Mouse (Mus musculus) limb, embryonic 13.5 days (tissue): ENCODE results near the gene Gm26657. TPM values are rescaled to one million over a fixed set of nuclear protein-coding genes. Genes with fewer than 3 reads are reported as not detected.

Source experiments
- ATAC-seq: fragments of 200-750 bp; cut with Nextera tagmentation; 2 replicates; pipeline ENCODE4 v1.8.0; 2017; ENCODE audit warnings: low read depth, moderate number of reproducible peaks, moderate TSS enrichment; ENCODE audit not compliant: low FRiP score
- H3K27ac ChIP-seq: fragments of 300-500 bp; sonication (generic); 2 replicates; pipeline ENCODE4 v1.5.1; 2015; ENCODE audit warnings: inconsistent platforms, mild to moderate bottlenecking, moderate library complexity
- H3K27me3 ChIP-seq: fragments of 300-500 bp; sonication (generic); 2 replicates; pipeline ENCODE4 v1.6.1; 2015; ENCODE audit warnings: mild to moderate bottlenecking, inconsistent platforms
- H3K36me3 ChIP-seq: fragments of 300-500 bp; sonication (generic); 2 replicates; pipeline ENCODE4 v1.6.1; 2015; ENCODE audit warnings: inconsistent platforms, mild to moderate bottlenecking, moderate library complexity
- H3K4me1 ChIP-seq: fragments of 300-500 bp; sonication (generic); 2 replicates; pipeline ENCODE4 v1.6.1; 2015; ENCODE audit warnings: inconsistent platforms
- H3K4me2 ChIP-seq: fragments of 300-500 bp; sonication (generic); replicated peaks from 2 replicates; pipeline ENCODE4 v1.6.1; 2015; ENCODE audit warnings: inconsistent platforms, mild to moderate bottlenecking, moderate library complexity
- H3K4me3 ChIP-seq: fragments of 300-500 bp; sonication (generic); 2 replicates; pipeline ENCODE4 v1.5.1; 2015; ENCODE audit warnings: moderate library complexity, mild to moderate bottlenecking, inconsistent platforms
- H3K9ac ChIP-seq: fragments of 300-500 bp; sonication (generic); 2 replicates; pipeline ENCODE4 v1.6.1; 2015; ENCODE audit warnings: mild to moderate bottlenecking, inconsistent platforms
- H3K9me3 ChIP-seq: fragments of 300-500 bp; sonication (generic); 2 replicates; pipeline ENCODE4 v1.6.1; 2016; ENCODE audit warnings: inconsistent platforms
- WGBS: fragments of 180-500 bp; shearing (Covaris S2); methylation state at CpG from one replicate; pipeline ENCODE4 v1.1.7; 2015; 5-methylcytosine and 5-hydroxymethylcytosine counted together
- polyA plus RNA-seq: library from polyadenylated mRNA; unstranded; fragments of >200 nt; fragmentation: Nextera tagmentation; extraction: Ambion mirVana; gene quantifications from 2 replicates; pipeline ENCODE4 v1.2.1, GENCODE M21; 2015

Gene Gm26657
- polyA plus RNA-seq, 1 experiment from 2014 or later, result not detected

DNA sequence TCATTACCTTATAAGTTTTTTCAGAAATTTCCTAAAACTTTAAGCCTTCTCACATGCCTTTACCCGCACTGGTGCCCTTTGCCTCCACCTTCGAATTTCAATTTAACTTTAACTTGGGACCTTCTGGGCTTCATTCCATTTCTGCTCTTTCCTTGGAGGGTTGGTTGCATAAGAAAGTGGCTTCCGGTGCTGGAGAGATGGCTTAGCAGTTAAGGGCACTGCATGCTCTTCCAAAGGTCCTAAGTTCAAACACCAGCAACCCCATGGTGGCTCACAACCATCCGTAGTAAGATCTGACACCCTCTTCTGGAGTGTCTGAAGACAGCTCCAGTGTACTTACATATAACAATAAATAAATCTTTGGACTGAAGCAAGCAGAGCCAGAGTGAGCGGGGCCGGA is 16.6 kb upstream of the Gm26657 start:
- Histone ChIP-seq H3K27ac (no peak overlapping the region), H3K9me3 (0 out of 2 replicates have a peak, but pooled peaks cover 4% of the 10 kb centered on the region), H3K27me3 (no peaks in the 10 kb centered on the region), H3K36me3 (no peaks in the 10 kb centered on the region), H3K4me3 (no peak overlapping the region), H3K9ac (no peak overlapping the region), H3K4me1 (peaks cover 19% of the 10 kb centered on the region), H3K4me2 (no peak overlapping the region)
- ATAC-seq, result no peak
- WGBS, result 92% methylated on average over 6 of the region's 6 CpGs

DNA sequence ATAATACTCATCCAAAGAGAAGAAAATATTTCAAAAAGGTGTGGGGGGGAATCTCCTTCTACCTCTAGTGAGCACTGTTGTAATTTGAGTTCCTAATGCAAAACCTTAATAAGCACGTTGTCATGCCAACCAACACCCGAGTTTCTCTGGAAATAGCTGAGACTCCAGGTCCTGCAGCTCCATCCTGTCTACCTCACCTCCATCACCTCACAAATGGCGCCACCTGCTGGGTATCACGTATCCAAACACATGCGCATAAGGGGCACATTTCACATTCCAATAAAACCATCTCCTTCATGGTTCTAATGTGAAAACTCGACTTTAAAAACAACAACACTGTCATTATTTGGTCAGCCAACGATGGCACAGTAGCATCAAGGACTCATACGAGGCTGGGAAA is 14.0 kb upstream of the Gm26657 start:
- 0 out of 2 replicates have a peak, but pooled peaks cover 4% of the 10 kb centered on the region for H3K9me3 ChIP-seq
- H3K9ac ChIP-seq, result no peak overlapping the region
- no peaks in the 10 kb centered on the region for H3K4me1 ChIP-seq
- no peak for ATAC-seq
- no peak overlapping the region for H3K27ac ChIP-seq
- no peaks in the 10 kb centered on the region for H3K27me3 ChIP-seq
- WGBS, result 57% methylated on average over 8 of the region's 8 CpGs
- no peaks in the 10 kb centered on the region for H3K36me3 ChIP-seq
- no peak overlapping the region for H3K4me2 ChIP-seq
- no peak overlapping the region for H3K4me3 ChIP-seq

DNA sequence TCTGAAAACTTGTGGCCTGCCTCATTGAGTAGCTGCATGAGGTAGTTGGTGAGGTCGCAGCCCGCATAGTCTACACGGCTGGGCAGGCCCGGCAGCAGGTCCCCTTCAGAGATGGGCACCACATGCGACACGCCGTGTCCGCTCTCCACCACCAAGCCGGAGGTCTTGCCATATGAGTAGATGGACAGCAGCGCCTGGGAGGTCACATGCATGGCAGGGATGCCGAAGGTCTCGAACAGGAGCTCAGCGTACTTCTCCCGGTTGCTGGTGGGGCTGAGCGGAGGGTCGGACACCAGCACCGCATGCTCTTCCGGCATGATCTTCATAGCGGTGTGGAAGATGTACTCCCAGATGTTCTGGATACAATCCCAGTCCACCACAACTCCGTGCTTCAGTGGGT is 741 bp downstream of the Gm26657 start:
- ATAC-seq, result no peak
- Histone ChIP-seq H3K27ac (no peak overlapping the region), H3K9me3 (no peaks in the 10 kb centered on the region), H3K9ac (no peak overlapping the region), H3K4me1 (no peaks in the 10 kb centered on the region), H3K36me3 (peaks cover 19% of the 10 kb centered on the region), H3K27me3 (no peaks in the 10 kb centered on the region), H3K4me2 (no peak overlapping the region), H3K4me3 (no peak overlapping the region)
- WGBS, result 94% methylated on average over 20 of the region's 20 CpGs

DNA sequence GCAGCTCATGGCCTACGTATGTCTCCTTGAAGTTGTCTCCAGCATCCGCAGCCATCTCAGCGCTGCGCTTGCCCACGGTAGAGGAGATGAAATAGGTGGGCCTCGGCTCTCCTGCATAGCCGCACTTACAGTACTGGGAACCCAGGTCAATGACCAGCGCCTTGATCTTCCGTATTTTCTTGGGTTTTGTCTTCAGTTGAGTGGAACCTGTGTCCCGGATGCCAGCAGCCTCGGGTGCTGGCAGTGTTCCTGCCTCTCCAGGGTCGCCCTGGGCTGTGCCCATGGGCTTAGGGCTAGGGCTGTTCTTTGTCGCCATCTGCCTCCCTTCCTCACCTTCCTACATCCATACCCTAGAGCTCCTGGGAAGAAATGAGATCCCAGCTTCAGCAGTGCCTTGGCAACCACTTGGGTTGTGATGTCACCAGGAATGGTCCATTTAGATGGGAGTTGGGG is 1.2 kb downstream of the Gm26657 start, which contains the start of gene Actl7b:
Actl7b (minus strand) TSS at position 403 of the 453 bp plus-strand sequence.
- H3K27ac ChIP-seq, result no peak within 1 kb of the TSS
- 91% methylated on average over 13 of the region's 13 CpGs for WGBS
- no peaks in the 10 kb centered on the region for H3K9me3 ChIP-seq
- no peak within 1 kb of the TSS for H3K4me3 ChIP-seq
- peaks cover 24% of the 10 kb centered on the region for H3K36me3 ChIP-seq
- no peaks in the 10 kb centered on the region for H3K27me3 ChIP-seq
- H3K4me2 ChIP-seq, result no peak within 1 kb of the TSS
- no peaks in the 10 kb centered on the region for H3K4me1 ChIP-seq
- H3K9ac ChIP-seq, result no peak within 1 kb of the TSS
- ATAC-seq, result no peak

DNA sequence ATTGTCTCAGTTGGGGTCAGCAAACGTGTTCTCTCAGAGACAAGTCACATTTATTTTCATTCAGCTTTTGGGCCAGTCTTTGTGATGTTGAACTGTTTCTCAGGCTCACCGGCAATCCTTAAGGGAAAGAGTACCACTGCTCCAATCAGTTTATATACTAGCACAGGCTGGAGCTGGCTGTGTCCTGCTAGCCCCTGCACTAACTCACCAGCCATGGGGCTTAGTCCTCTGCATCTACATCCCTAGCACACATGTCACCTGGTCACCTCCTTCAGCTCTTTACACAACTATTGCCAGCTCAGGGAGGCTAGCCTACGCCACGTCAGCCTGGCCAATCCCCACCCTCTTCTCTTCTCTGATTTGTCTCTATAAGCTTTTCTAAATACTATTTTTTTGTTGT is 2.8 kb downstream of the Gm26657 start:
- H3K4me3 ChIP-seq, result no peak overlapping the region
- H3K9me3 ChIP-seq, result no peaks in the 10 kb centered on the region
- no peak overlapping the region for H3K4me2 ChIP-seq
- no peak overlapping the region for H3K27ac ChIP-seq
- H3K4me1 ChIP-seq, result no peaks in the 10 kb centered on the region
- H3K36me3 ChIP-seq, result peaks cover 40% of the 10 kb centered on the region
- ATAC-seq, result no peak
- no peaks in the 10 kb centered on the region for H3K27me3 ChIP-seq
- WGBS, result 92% methylated on average over 4 of the region's 4 CpGs
- no peak overlapping the region for H3K9ac ChIP-seq

DNA sequence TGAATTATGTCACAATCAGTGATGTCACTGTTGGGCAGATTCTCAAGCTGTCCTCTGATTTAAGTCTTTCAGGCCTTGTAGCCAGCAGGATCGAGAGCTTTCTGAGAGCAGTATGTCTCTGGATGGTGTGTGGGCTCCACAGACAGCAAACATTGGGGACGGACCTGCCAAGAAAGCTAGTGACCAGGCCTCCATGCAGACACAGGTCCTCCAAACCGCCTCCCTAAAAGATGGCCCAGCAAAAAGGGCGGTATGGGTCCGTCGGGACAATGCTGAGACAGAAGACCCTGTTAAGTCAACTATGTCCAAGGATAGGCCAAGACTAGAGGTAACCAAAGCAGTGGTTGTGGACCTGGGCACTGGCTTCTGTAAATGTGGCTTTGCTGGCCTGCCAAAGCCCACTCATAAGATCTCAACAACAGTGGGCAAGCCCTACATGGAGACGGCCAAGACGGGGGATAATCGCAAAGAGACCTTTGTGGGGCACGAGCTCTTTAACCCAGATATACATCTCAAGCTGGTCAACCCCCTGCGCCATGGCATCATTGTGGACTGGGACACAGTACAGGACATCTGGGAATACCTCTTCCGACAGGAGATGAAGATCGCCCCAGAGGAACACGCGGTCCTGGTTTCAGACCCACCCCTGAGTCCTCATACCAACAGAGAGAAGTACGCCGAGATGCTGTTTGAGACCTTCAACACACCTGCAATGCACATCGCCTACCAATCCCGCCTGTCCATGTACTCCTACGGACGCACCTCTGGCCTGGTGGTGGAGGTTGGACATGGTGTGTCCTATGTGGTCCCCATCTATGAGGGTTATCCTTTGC is 3.7 kb downstream of the Gm26657 start, which contains the start of gene Actl7a:
Actl7a (plus strand) TSS at position 51 of the 833 bp plus-strand sequence.
- no peak for ATAC-seq
- H3K4me3 ChIP-seq, result no peak within 1 kb of the TSS

DNA sequence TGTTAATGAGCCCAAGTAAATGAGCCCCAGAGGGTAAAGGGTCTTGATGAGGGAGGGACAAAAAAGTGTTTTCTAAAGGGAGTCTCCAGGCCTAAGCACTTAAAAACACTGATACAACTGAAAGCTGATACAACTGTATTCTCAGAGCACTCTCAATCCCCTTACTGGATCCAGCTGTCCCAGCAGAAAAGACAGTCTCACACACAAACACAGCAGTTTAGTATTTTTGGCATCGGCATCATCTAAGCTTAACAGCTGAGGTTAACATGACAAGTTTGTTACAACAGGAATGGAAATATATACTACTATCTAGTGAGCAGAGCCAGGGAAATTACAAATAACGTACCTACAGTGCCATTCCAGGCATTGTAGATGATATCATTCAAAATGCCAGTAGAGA is 6.5 kb downstream of the Gm26657 start:
- WGBS, result 88% methylated on average over 2 of the region's 2 CpGs
- ATAC-seq, result no peak
- Histone ChIP-seq H3K9me3 (no peaks in the 10 kb centered on the region), H3K36me3 (peaks cover 72% of the 10 kb centered on the region), H3K27me3 (no peaks in the 10 kb centered on the region), H3K27ac (no peak overlapping the region; the same call in 1 of the 2 replicates), H3K4me2 (no peak overlapping the region), H3K4me1 (no peaks in the 10 kb centered on the region), H3K9ac (no peak overlapping the region), H3K4me3 (no peak overlapping the region)

More for the DNA sequence above, 3.7 kb downstream of the Gm26657 start, which contains the start of gene Actl7a:
- peaks cover 47% of the 10 kb centered on the region for H3K36me3 ChIP-seq
- H3K9ac ChIP-seq, result no peak within 1 kb of the TSS
- no peak within 1 kb of the TSS for H3K27ac ChIP-seq
- no peaks in the 10 kb centered on the region for H3K4me1 ChIP-seq
- no peaks in the 10 kb centered on the region for H3K27me3 ChIP-seq
- 94% methylated on average over 21 of the region's 21 CpGs for WGBS
- no peaks in the 10 kb centered on the region for H3K9me3 ChIP-seq
- no peak within 1 kb of the TSS for H3K4me2 ChIP-seq

DNA sequence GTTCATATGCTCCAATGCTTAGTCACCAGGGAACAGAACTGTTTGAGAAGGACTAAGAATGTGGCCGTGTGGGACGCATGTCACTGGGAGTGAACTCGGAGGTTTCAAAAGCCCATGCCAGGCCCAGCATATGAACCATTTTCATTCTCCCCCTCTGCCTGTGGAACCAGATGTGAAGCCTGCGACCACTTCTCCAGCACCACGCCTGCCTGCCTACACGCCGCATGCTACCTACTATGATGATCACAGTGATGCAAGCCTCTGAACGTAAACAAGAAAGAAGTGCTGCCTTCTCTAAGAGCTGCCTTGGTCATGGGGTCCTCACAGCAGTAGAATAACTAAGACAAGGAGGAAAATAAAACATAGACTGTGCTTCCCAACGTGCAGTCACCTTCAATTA is 7.6 kb downstream of the Gm26657 start:
- WGBS, result 95% methylated on average over 9 of the region's 9 CpGs
- H3K4me2 ChIP-seq, result no peak overlapping the region
- peaks cover 81% of the 10 kb centered on the region for H3K36me3 ChIP-seq
- H3K27ac ChIP-seq, result no peak overlapping the region
- no peak overlapping the region for H3K4me3 ChIP-seq
- H3K9me3 ChIP-seq, result no peaks in the 10 kb centered on the region
- ATAC-seq, result no peak
- no peaks in the 10 kb centered on the region for H3K4me1 ChIP-seq
- no peak overlapping the region for H3K9ac ChIP-seq
- no peaks in the 10 kb centered on the region for H3K27me3 ChIP-seq

DNA sequence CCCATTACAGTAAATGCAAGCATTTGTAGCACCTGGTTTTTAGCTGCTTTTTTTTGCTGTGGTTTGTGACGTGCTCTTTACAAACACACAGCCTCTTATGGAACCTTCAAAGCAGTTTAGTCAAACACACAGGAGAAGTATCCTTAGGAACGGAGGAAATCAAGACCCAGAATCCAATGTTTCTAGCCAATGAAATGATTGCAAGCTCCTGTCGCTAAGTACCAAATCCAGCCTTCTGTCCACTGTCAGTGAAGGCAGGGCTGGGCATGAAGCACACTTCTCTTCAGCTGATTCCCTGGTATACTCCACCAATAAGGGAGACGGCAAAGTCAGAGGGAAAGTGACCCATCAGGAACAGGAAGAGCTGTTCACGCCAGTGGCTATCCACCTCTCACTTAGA is 16.2 kb downstream of the Gm26657 start:
- H3K4me2 ChIP-seq, result no peak overlapping the region
- H3K36me3 ChIP-seq, result peaks cover 93% of the 10 kb centered on the region
- no peak overlapping the region for H3K27ac ChIP-seq
- no peaks in the 10 kb centered on the region for H3K4me1 ChIP-seq
- 86% methylated on average over 5 of the region's 5 CpGs for WGBS
- ATAC-seq, result no peak
- no peak overlapping the region for H3K9ac ChIP-seq
- H3K9me3 ChIP-seq, result no peaks in the 10 kb centered on the region
- H3K4me3 ChIP-seq, result no peak overlapping the region
- no peaks in the 10 kb centered on the region for H3K27me3 ChIP-seq

DNA sequence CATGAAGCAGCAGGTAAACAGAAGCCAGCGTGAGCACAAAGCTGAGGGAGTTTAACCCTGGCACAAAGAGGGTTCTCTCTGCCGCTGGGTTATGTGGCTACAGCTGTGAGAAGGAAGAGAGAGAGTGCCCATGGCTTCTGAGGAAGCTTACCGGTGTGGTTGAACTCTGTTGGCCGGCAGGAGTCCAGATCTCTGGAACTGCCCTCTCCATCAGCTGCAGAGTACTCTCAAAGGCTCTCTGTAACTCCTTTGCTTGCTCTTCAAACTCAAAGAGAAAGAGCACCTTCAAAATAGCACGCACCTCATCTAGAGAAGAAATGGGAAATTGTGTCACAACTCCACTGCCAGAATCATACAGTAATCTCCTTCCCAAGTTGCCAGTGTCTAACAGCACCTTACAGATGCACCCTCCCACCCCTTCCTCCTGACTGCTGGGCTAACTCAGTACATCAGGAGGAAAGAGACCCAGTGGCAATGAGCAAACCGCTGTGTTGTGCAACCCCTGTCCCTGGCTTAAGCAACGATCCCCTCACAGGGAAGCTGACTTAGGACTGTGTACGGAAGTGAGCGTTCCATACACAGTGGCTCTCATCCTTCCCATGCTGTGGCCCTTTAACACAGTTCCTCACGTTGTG is 17.2 kb downstream of the Gm26657 start:
- Histone ChIP-seq H3K9me3 (no peaks in the 10 kb centered on the region), H3K27ac (no peak overlapping the region), H3K36me3 (peaks cover 93% of the 10 kb centered on the region), H3K4me2 (no peak overlapping the region), H3K4me3 (no peak overlapping the region), H3K9ac (no peak overlapping the region), H3K4me1 (no peaks in the 10 kb centered on the region), H3K27me3 (no peaks in the 10 kb centered on the region)
- ATAC-seq, result no peak
- WGBS, result 93% methylated on average over 10 of the region's 10 CpGs

DNA sequence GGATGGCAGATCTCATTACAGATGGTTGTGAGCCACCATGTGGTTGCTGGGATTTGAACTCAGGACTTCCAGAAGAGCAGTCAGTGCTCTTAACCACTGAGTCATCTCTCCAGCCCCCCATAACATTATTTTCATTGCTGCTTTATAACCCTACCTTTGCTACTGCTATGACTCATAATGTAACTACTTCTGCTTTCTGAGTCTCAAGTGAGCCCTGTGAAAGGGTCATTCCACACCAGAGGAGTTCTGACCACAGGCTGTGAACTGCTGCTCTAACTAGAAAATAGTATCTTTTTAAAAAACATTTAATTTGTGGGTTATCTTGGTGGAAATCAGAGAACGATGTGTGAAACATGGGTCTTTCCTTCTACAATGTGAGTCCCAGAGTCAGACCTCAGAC is 17.8 kb downstream of the Gm26657 start:
- Histone ChIP-seq H3K9me3 (no peaks in the 10 kb centered on the region), H3K36me3 (peaks cover 98% of the 10 kb centered on the region), H3K4me2 (no peak overlapping the region), H3K27ac (no peak overlapping the region), H3K9ac (no peak overlapping the region), H3K4me1 (no peaks in the 10 kb centered on the region), H3K27me3 (no peaks in the 10 kb centered on the region), H3K4me3 (no peak overlapping the region)
- ATAC-seq, result no peak
- WGBS, result 93% methylated on average over 1 of the region's 1 CpGs

DNA sequence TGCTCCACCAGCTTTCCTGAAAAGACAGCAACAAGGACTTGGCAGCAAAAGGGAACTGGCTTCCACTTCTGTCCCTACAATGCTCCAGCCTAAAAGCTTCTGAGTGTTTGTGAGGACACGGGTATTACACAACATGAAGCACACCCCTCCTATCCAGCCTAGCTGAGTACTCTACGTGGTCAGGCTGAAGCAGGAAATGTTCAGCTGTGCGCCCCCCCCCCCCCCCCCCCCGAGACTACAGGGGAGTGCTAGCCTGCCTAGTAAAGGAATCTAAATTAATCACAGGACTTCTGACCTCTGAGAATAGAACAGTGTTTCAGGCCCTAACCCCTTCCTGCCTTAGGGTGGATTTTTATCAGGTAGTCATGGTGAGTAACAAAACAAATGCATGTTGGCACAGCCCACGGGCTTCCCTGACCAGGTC is 28.0 kb downstream of the Gm26657 start:
- Histone ChIP-seq H3K4me1 (no peaks in the 10 kb centered on the region), H3K36me3 (peaks cover 96% of the 10 kb centered on the region), H3K27me3 (no peaks in the 10 kb centered on the region), H3K9ac (no peak overlapping the region), H3K4me3 (no peak overlapping the region), H3K4me2 (no peak overlapping the region), H3K27ac (no peak overlapping the region), H3K9me3 (no peaks in the 10 kb centered on the region)
- WGBS, result 64% methylated on average over 5 of the region's 5 CpGs
- no peak for ATAC-seq
